ENCODE assay signal across 9 mouse cellular contexts in the genomic region with DNA sequence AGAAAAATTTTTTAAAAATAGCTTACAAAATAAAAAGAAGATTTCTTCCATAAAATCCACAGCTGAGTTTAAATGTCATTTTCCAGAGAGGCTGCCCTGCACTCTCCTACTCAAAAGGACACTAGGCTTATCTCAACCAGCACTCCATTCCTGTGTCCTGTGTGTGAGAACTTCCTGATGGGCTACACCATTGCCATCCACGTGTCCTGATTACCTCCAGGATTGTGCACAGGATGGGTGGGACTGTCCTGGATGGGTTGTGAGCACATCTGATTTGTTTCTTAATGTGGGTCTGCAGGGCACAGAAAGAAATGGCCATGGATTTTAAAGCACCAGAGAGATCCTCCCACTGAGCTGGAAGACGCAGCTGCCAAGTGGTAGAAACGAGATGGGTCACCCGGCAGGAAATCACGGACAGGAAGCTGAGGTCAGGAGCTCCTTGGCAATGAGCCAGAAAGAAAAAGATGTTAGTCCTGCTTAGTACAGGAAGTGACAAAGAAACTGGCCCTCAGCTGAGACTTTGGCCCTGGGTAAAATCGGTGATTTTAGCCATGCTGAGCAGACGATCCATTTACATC.
DNase-seq lines count a peak whose midpoint lies in the region; ATAC-seq and TF ChIP-seq lines count a peak whose summit lies in the region.
"Had no signal": no experiment of that assay in that cellular context is flagged by ENCODE, and none has a peak within 500 bp of the region (broad histone marks: within the 10 kb centered on the region; RNA-seq: fewer than 3 reads in every experiment).

No protein-coding gene starts in this region.

- no peak overlapping the region for H3K4me2 ChIP-seq in stomach, embryonic 16.5 days (ENCODE audit: low read depth, low read length)
- no peak overlapping the region for H3K4me2 ChIP-seq in stomach, postnatal 0 days (replicated peaks; ENCODE audit: low read depth)
- no peak overlapping the region for H3K4me2 ChIP-seq in forebrain, embryonic 13.5 days
- no peak overlapping the region for H3K4me2 ChIP-seq in hindbrain, embryonic 12.5 days (replicated peaks)
- H3K4me2 ChIP-seq: neural tube, embryonic 12.5 days had no signal

- intact Hi-C loops in heart, adult 2 months (cut with DNase I) = no loop called here

- ATAC-seq in stomach, embryonic 16.5 days (ENCODE audit: insufficient read depth, low FRiP score) = peak; percentile 10; the same call in 1 of the 2 replicates
- no peak for ATAC-seq in stomach, postnatal 0 days (ENCODE audit: low FRiP score, low TSS enrichment)
- no peak for ATAC-seq in forebrain, embryonic 13.5 days
- ATAC-seq in hindbrain, embryonic 12.5 days (ENCODE audit: low FRiP score) = no peak

- no peak overlapping the region for H3K9ac ChIP-seq in stomach, embryonic 16.5 days (ENCODE audit: low read length)
- H3K9ac ChIP-seq in stomach, postnatal 0 days (ENCODE audit: low read length) = no peak overlapping the region
- H3K9ac ChIP-seq in heart, adult 2 months (ENCODE audit: low read depth, low read length) = no peak overlapping the region
- no peak overlapping the region for H3K9ac ChIP-seq in forebrain, embryonic 13.5 days
- no peak overlapping the region for H3K9ac ChIP-seq in hindbrain, embryonic 12.5 days
- H3K9ac ChIP-seq: neural tube, embryonic 12.5 days had no signal

- WGBS in stomach, embryonic 16.5 days = 33% methylated on average over 7 of the region's 7 CpGs
- WGBS in stomach, postnatal 0 days = 43% methylated on average over 7 of the region's 7 CpGs
- WGBS in heart, adult 2 months = 25% methylated on average over 7 of the region's 7 CpGs
- WGBS in forebrain, embryonic 13.5 days = 64% methylated on average over 7 of the region's 7 CpGs
- WGBS in hindbrain, embryonic 12.5 days = 54% methylated on average over 7 of the region's 7 CpGs

- H3K4me1 ChIP-seq in stomach, embryonic 16.5 days (ENCODE audit: control insufficient read depth, insufficient read depth, low read length) = 0 out of 2 replicates have a peak, but pooled peaks cover under 1% of the 10 kb centered on the region
- no peaks in the 10 kb centered on the region for H3K4me1 ChIP-seq in stomach, postnatal 0 days (replicated peaks; ENCODE audit: control insufficient read depth, insufficient read depth)
- peaks cover 5% of the 10 kb centered on the region for H3K4me1 ChIP-seq in heart, adult 2 months (ENCODE audit: control insufficient read depth, insufficient read depth, low read length)
- H3K4me1 ChIP-seq in forebrain, embryonic 13.5 days = no peaks in the 10 kb centered on the region
- no peaks in the 10 kb centered on the region for H3K4me1 ChIP-seq in hindbrain, embryonic 12.5 days

- H3K27ac ChIP-seq in stomach, embryonic 16.5 days (ENCODE audit: low read length) = no peak overlapping the region
- no peak overlapping the region for H3K27ac ChIP-seq in stomach, postnatal 0 days (replicated peaks)
- H3K27ac ChIP-seq in heart, adult 2 months = peak overlapping the region; percentile 2; the same call in 1 of the 2 replicates
- no peak overlapping the region for H3K27ac ChIP-seq in forebrain, embryonic 13.5 days
- H3K27ac ChIP-seq in hindbrain, embryonic 12.5 days = no peak overlapping the region
- H3K27ac ChIP-seq: neural tube, embryonic 12.5 days had no signal

- TF ChIP-seq POLR2A in heart, adult 2 months (IDR thresholded peaks at IDR 0.05; ENCODE audit: insufficient read depth, low read depth, low read length) = no peak

- TF ChIP-seq EP300 in stomach, postnatal 0 days (optimal IDR thresholded peaks at IDR 0.05) = no peak
- TF ChIP-seq EP300 in heart, adult 2 months (IDR thresholded peaks at IDR 0.05; ENCODE audit: insufficient read depth, low read depth, low read length) = no peak

- no peaks in the 10 kb centered on the region for H3K79me2 ChIP-seq in heart, adult 2 months (replicated peaks; ENCODE audit: control insufficient read depth, insufficient read depth, low read length)

- H3K27me3 ChIP-seq in stomach, embryonic 16.5 days (ENCODE audit: control insufficient read depth, insufficient read depth, low read length) = no peaks in the 10 kb centered on the region
- no peaks in the 10 kb centered on the region for H3K27me3 ChIP-seq in stomach, postnatal 0 days (ENCODE audit: control insufficient read depth, insufficient read depth, low read length)
- H3K27me3 ChIP-seq in heart, adult 2 months (ENCODE audit: control insufficient read depth, insufficient read depth, low read length) = no peaks in the 10 kb centered on the region
- H3K27me3 ChIP-seq in forebrain, embryonic 13.5 days = no peaks in the 10 kb centered on the region
- H3K27me3 ChIP-seq in hindbrain, embryonic 12.5 days = no peaks in the 10 kb centered on the region
- H3K27me3 ChIP-seq: neural tube, embryonic 12.5 days had no signal

- H3K9me3 ChIP-seq in stomach, embryonic 16.5 days (replicated peaks; ENCODE audit: control insufficient read depth, low read length) = no peaks in the 10 kb centered on the region
- no peaks in the 10 kb centered on the region for H3K9me3 ChIP-seq in stomach, postnatal 0 days (ENCODE audit: control insufficient read depth, low read length)
- no peaks in the 10 kb centered on the region for H3K9me3 ChIP-seq in forebrain, embryonic 13.5 days (replicated peaks)
- no peaks in the 10 kb centered on the region for H3K9me3 ChIP-seq in hindbrain, embryonic 12.5 days (replicated peaks)
- H3K9me3 ChIP-seq: neural tube, embryonic 12.5 days had no signal

- H3K4me3 ChIP-seq in stomach, embryonic 16.5 days (replicated peaks; ENCODE audit: low read length) = no peak overlapping the region
- no peak overlapping the region for H3K4me3 ChIP-seq in stomach, postnatal 0 days (ENCODE audit: low read depth, low read length)
- no peak overlapping the region for H3K4me3 ChIP-seq in heart, adult 2 months
- no peak overlapping the region for H3K4me3 ChIP-seq in forebrain, embryonic 13.5 days
- no peak overlapping the region for H3K4me3 ChIP-seq in hindbrain, embryonic 12.5 days
- H3K4me3 ChIP-seq: neural tube, embryonic 12.5 days had no signal

- no peak for DNase-seq in stomach, postnatal 0 days (ENCODE audit: low spot score)
- DNase-seq in heart, adult 2 months = peak; percentile 35 to 66
- DNase-seq in kidney, postnatal 10 days = peak; percentile 79
- DNase-seq in skeletal muscle tissue, adult 2 months (ENCODE audit: low read depth, low spot score) = peak; percentile 51
- no peak for DNase-seq in frontal cortex, adult 2 months (ENCODE audit: extremely low spot score in 1 of 2, low spot score in 1 of 2)

- TF ChIP-seq CTCF in stomach, postnatal 0 days (IDR thresholded peaks at IDR 0.05; ENCODE audit: low read depth) = no peak
- TF ChIP-seq CTCF in heart, adult 2 months (IDR thresholded peaks at IDR 0.05) = no peak

- H3K36me3 ChIP-seq in stomach, embryonic 16.5 days (ENCODE audit: control insufficient read depth, insufficient read depth, low read length) = no peaks in the 10 kb centered on the region
- H3K36me3 ChIP-seq in stomach, postnatal 0 days (ENCODE audit: control insufficient read depth, insufficient read depth, low read length) = no peaks in the 10 kb centered on the region
- no peaks in the 10 kb centered on the region for H3K36me3 ChIP-seq in heart, adult 2 months (ENCODE audit: control insufficient read depth, insufficient read depth, low read length)
- H3K36me3 ChIP-seq in forebrain, embryonic 13.5 days (ENCODE audit: poor library complexity, severe bottlenecking) = no peaks in the 10 kb centered on the region
- no peaks in the 10 kb centered on the region for H3K36me3 ChIP-seq in hindbrain, embryonic 12.5 days
- H3K36me3 ChIP-seq: neural tube, embryonic 12.5 days had no signal

Comparison
In these comparisons a context has a peak if more than half of its experiments do, and no peak if none do; other contexts are left out.
1. DNase-seq: peak in heart, adult 2 months (2 of 2), kidney, postnatal 10 days (single experiment) and skeletal muscle tissue, adult 2 months (single experiment); none in stomach, postnatal 0 days (single experiment) and frontal cortex, adult 2 months (0 of 2).